Mouse (Mus musculus): ENCODE data around the gene Sprtn. TPM values are rescaled to one million over a fixed set of nuclear protein-coding genes. Genes with fewer than 3 reads are reported as not detected.

Gene Sprtn
- total and polyA plus RNA-seq, 3 experiments: 27.2 to 31.8 TPM; not detected in 1

- Histone ChIP-seq H3K36me3 (ENCODE audit: control insufficient read depth in 1 of 2, insufficient read depth in 2 of 2, low read length in 2 of 2) (peaks cover 0 to 17% of the 10 kb centered on the region in 2 experiments; a peak in 3 of 4 replicates), H3K27me3 (ENCODE audit: control insufficient read depth in 1 of 2, insufficient read depth in 2 of 2, low read length in 2 of 2) (no peaks in the 10 kb centered on the region), H3K9ac (ENCODE audit: control insufficient read depth, low read depth, low read length, poor library complexity, severe bottlenecking) (no peak overlapping the region), H3K4me1 (ENCODE audit: control insufficient read depth in 1 of 2, insufficient read depth in 2 of 2, low read length in 2 of 2) (no peaks in the 10 kb centered on the region), H3K9me3 (replicated peaks; ENCODE audit: insufficient read depth, low read length) (no peaks in the 10 kb centered on the region), H3K79me2 (ENCODE audit: control insufficient read depth, insufficient read depth, low read length, poor library complexity) (peaks cover 26% of the 10 kb centered on the region), H3K4me3 (ENCODE audit: control insufficient read depth in 1 of 2, insufficient read depth in 1 of 2, low read depth in 2 of 2, low read length in 2 of 2) (no peak overlapping the region), H3K27ac (ENCODE audit: control insufficient read depth, low read depth, low read length) (no peak overlapping the region)
- DNase-seq (ENCODE audit: low read depth, low spot score): no peak
- no peak for TF ChIP-seq GABPA (IDR thresholded peaks at IDR 0.05; ENCODE audit: low read depth, low read length)
- TF ChIP-seq CHD2 (IDR thresholded peaks at IDR 0.05; ENCODE audit: low read length): no peak
- TF ChIP-seq CTCF (IDR thresholded peaks at IDR 0.05 in 2 of 3, conservative IDR thresholded peaks at IDR 0.05 in 1 of 3; ENCODE audit: control insufficient read depth in 1 of 3, insufficient read depth in 1 of 3, low read depth in 2 of 3, low read length in 3 of 3, poor library complexity in 1 of 3, severe bottlenecking in 1 of 3): no peak
- no peak for TF ChIP-seq ZC3H11A (IDR thresholded peaks at IDR 0.05; ENCODE audit: low read depth, low read length)
- no peak for TF ChIP-seq MAX (IDR thresholded peaks at IDR 0.05; ENCODE audit: low read length)
- TF ChIP-seq EP300 (IDR thresholded peaks at IDR 0.05; ENCODE audit: low read depth in 1 of 2, low read length in 2 of 2): no peak
- no peak for TF ChIP-seq JUND (IDR thresholded peaks at IDR 0.05; ENCODE audit: low read depth, low read length)
- TF ChIP-seq MYC (IDR thresholded peaks at IDR 0.05; ENCODE audit: low read depth, low read length): no peak
- TF ChIP-seq RAD21 (IDR thresholded peaks at IDR 0.05; ENCODE audit: low read depth, low read length): no peak
- TF ChIP-seq MEF2A (IDR thresholded peaks at IDR 0.05; ENCODE audit: extremely low read depth, insufficient replicate concordance, low read depth, low read length, poor library complexity, severe bottlenecking): no peak
- no peak for TF ChIP-seq CHD1 (IDR thresholded peaks at IDR 0.05; ENCODE audit: low read depth, low read length)
- no peak for TF ChIP-seq GATA1 (IDR thresholded peaks at IDR 0.05; ENCODE audit: low read depth, low read length)
- TF ChIP-seq NRF1 (IDR thresholded peaks at IDR 0.05; ENCODE audit: insufficient read depth, low read depth, low read length, poor library complexity, severe bottlenecking): no peak
- no peak for TF ChIP-seq USF2 (IDR thresholded peaks at IDR 0.05; ENCODE audit: borderline replicate concordance in 1 of 2, insufficient read depth in 1 of 2, low read depth in 1 of 2, low read length in 2 of 2)
- no peak for TF ChIP-seq TCF12 (IDR thresholded peaks at IDR 0.05; ENCODE audit: low read depth, low read length)
Observed at GRCm38 (mm10) chr8:124905482-124905881, 7.8 kb downstream of the Sprtn start.

DNA sequence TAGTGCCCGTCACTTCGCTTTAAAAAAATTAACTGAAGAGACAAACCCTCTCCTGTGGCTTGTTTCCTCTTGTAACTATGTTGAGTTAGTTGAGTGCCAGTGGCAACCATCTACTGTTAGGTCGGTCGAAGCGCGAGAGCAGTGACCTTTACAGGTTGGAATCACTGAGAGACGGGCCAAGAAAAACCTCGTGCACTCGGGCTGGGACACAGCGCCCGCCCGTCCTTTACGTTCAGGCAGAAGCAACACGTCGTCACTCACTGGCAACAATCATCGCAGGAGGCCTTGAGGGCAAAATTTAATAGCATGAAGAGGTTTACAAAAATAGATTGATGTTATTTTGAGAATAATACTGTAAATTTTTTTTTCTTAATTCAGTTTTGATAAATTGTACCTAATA lies 12.2 kb downstream of the Sprtn start:
- DNase-seq (ENCODE audit: low read depth, low spot score): no peak
- H3K27me3 ChIP-seq (ENCODE audit: control insufficient read depth in 1 of 2, insufficient read depth in 2 of 2, low read length in 2 of 2): no peaks in the 10 kb centered on the region
- no peaks in the 10 kb centered on the region for H3K9me3 ChIP-seq (replicated peaks; ENCODE audit: insufficient read depth, low read length)
- no peak overlapping the region for H3K9ac ChIP-seq (ENCODE audit: control insufficient read depth, low read depth, low read length, poor library complexity, severe bottlenecking)
- H3K4me1 ChIP-seq (ENCODE audit: control insufficient read depth in 1 of 2, insufficient read depth in 2 of 2, low read length in 2 of 2): peaks cover 0 to 13% of the 10 kb centered on the region in 2 experiments; a peak in 2 of 4 replicates
- no peak overlapping the region for H3K4me3 ChIP-seq (ENCODE audit: control insufficient read depth in 1 of 2, insufficient read depth in 1 of 2, low read depth in 2 of 2, low read length in 2 of 2)
- H3K79me2 ChIP-seq (ENCODE audit: control insufficient read depth, insufficient read depth, low read length, poor library complexity): peaks cover 6% of the 10 kb centered on the region; the same call in 1 of the 2 replicates
- peaks cover 8 to 11% of the 10 kb centered on the region in 2 experiments for H3K36me3 ChIP-seq (ENCODE audit: control insufficient read depth in 1 of 2, insufficient read depth in 2 of 2, low read length in 2 of 2)
- no peak overlapping the region for H3K27ac ChIP-seq (ENCODE audit: control insufficient read depth, low read depth, low read length)
- TF ChIP-seq USF1 (IDR thresholded peaks at IDR 0.05; ENCODE audit: low read depth, low read length): no peak
- no peak for TF ChIP-seq NELFE (IDR thresholded peaks at IDR 0.05; ENCODE audit: low read depth, low read length)
- no peak for TF ChIP-seq SMC3 (IDR thresholded peaks at IDR 0.05; ENCODE audit: low read depth, low read length)
- no peak for TF ChIP-seq TAL1 (IDR thresholded peaks at IDR 0.05; ENCODE audit: low read length)
- no peak for TF ChIP-seq CHD1 (IDR thresholded peaks at IDR 0.05; ENCODE audit: low read depth, low read length)
- TF ChIP-seq HCFC1 (IDR thresholded peaks at IDR 0.05; ENCODE audit: low read depth, low read length): no peak
- TF ChIP-seq MAZ (IDR thresholded peaks at IDR 0.05; ENCODE audit: low read depth, low read length): no peak
- TF ChIP-seq CHD2 (IDR thresholded peaks at IDR 0.05; ENCODE audit: low read length): no peak
- TF ChIP-seq MXI1 (IDR thresholded peaks at IDR 0.05; ENCODE audit: low read depth, low read length): no peak
- TF ChIP-seq ZC3H11A (IDR thresholded peaks at IDR 0.05; ENCODE audit: low read depth, low read length): no peak
- no peak for TF ChIP-seq USF2 (IDR thresholded peaks at IDR 0.05; ENCODE audit: borderline replicate concordance in 1 of 2, insufficient read depth in 1 of 2, low read depth in 1 of 2, low read length in 2 of 2)
- TF ChIP-seq MAX (IDR thresholded peaks at IDR 0.05; ENCODE audit: low read length): no peak
- no peak for TF ChIP-seq GABPA (IDR thresholded peaks at IDR 0.05; ENCODE audit: low read depth, low read length)
- no peak for TF ChIP-seq ZNF384 (IDR thresholded peaks at IDR 0.05; ENCODE audit: low read depth, low read length)
- TF ChIP-seq UBTF (IDR thresholded peaks at IDR 0.05; ENCODE audit: borderline replicate concordance, insufficient read depth, low read depth, low read length): no peak
- TF ChIP-seq RCOR1 (IDR thresholded peaks at IDR 0.05; ENCODE audit: low read depth, low read length): no peak
- no peak for TF ChIP-seq MEF2A (IDR thresholded peaks at IDR 0.05; ENCODE audit: extremely low read depth, insufficient replicate concordance, low read depth, low read length, poor library complexity, severe bottlenecking)

Data from MEL (cell line).